Mouse (Mus musculus) hindbrain, embryonic 11.5 days (tissue): Measurements from ENCODE around the gene Pccb. TPM values are rescaled to one million over a fixed set of nuclear protein-coding genes. Genes with fewer than 3 reads are reported as not detected.

ENCODE experiments used
- ATAC-seq: fragments of 200-750 bp; cut with Nextera tagmentation; 2 replicates; pipeline ENCODE4 v1.8.0; 2017; ENCODE audit warnings: mild to moderate bottlenecking, moderate TSS enrichment, moderate library complexity; ENCODE audit not compliant: low FRiP score
- DNase-seq: peaks from one replicate; pipeline ENCODE4 v3.0.0-alpha.2; 2015; ENCODE audit warnings: low spot score
- H3K27ac ChIP-seq: fragments of 300-500 bp; sonication (generic); 2 replicates; pipeline ENCODE4 v1.5.1; 2014; ENCODE audit warnings: mild to moderate bottlenecking, low read depth, low read length
- H3K27me3 ChIP-seq: fragments of 300-500 bp; sonication (generic); 2 replicates; pipeline ENCODE4 v1.6.1; 2014; ENCODE audit warnings: mild to moderate bottlenecking, low read length, moderate library complexity, mixed read lengths; ENCODE audit not compliant: control insufficient read depth, insufficient read depth
- H3K36me3 ChIP-seq: fragments of 300-500 bp; sonication (generic); 2 replicates; pipeline ENCODE4 v1.6.1; 2014; ENCODE audit warnings: mild to moderate bottlenecking, low read length, moderate library complexity, mixed read lengths; ENCODE audit not compliant: control insufficient read depth, insufficient read depth
- H3K4me1 ChIP-seq: fragments of 300-500 bp; sonication (generic); replicated peaks from 2 replicates; pipeline ENCODE4 v1.6.1; 2014; ENCODE audit warnings: low read length, mixed read lengths; ENCODE audit not compliant: control insufficient read depth, insufficient read depth
- H3K4me2 ChIP-seq: fragments of 300-500 bp; sonication (generic); replicated peaks from 2 replicates; pipeline ENCODE4 v1.6.1; 2014; ENCODE audit warnings: mild to moderate bottlenecking, low read depth, low read length
- H3K4me3 ChIP-seq: fragments of 300-500 bp; sonication (generic); 2 replicates; pipeline ENCODE4 v1.5.1; 2014; ENCODE audit warnings: low read depth, low read length
- H3K9ac ChIP-seq: fragments of 300-500 bp; sonication (generic); 2 replicates; pipeline ENCODE4 v1.6.1; 2014; ENCODE audit warnings: low read depth, low read length
- H3K9me3 ChIP-seq: fragments of 300-500 bp; sonication (generic); 2 replicates; pipeline ENCODE4 v1.6.1; 2016; ENCODE audit warnings: low read length; ENCODE audit not compliant: control insufficient read depth
- WGBS: fragments of 180-500 bp; shearing (Covaris S2); extraction: QIAGEN DNeasy Blood & Tissue Kit; methylation state at CpG from one replicate; pipeline ENCODE4 v1.1.7; 2014; 5-methylcytosine and 5-hydroxymethylcytosine counted together
- polyA plus RNA-seq: library from polyadenylated mRNA; unstranded; fragments of >200 nt; fragmentation: Nextera tagmentation; extraction: Ambion mirVana; gene quantifications from 2 replicates; pipeline ENCODE4 v1.2.1, GENCODE M21; 2014

The Pccb gene
- polyA plus RNA-seq, 1 experiment from 2014 or later: 18.0 TPM

DNA sequence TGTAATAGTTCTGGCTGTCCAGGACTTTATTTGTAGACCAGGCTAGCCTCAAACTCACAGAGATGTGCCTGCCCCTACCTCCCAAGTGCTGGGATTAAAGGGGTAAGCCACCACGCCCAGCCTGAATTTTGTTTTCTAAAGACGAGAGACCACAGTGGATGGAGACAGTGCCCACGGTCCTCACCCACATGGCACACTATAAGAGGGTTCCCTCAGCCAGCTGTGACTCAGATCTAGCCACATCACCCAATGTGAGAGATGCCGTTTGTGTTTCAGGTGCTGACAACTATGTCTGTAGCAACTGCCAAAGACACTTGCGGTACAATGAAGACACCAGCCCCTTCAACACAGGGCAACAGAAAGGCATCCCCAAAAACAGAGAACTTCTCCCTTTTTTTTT is 47.7 kb downstream of the Pccb start:
- no peaks in the 10 kb centered on the region for H3K9me3 ChIP-seq
- H3K9ac ChIP-seq: no peak overlapping the region
- ATAC-seq (no peak), DNase-seq (no peak)
- H3K27ac ChIP-seq: no peak overlapping the region
- no peak overlapping the region for H3K4me2 ChIP-seq
- H3K4me1 ChIP-seq: no peaks in the 10 kb centered on the region
- H3K36me3 ChIP-seq: no peaks in the 10 kb centered on the region
- WGBS: 94% methylated on average over 5 of the region's 5 CpGs
- no peaks in the 10 kb centered on the region for H3K27me3 ChIP-seq
- no peak overlapping the region for H3K4me3 ChIP-seq

DNA sequence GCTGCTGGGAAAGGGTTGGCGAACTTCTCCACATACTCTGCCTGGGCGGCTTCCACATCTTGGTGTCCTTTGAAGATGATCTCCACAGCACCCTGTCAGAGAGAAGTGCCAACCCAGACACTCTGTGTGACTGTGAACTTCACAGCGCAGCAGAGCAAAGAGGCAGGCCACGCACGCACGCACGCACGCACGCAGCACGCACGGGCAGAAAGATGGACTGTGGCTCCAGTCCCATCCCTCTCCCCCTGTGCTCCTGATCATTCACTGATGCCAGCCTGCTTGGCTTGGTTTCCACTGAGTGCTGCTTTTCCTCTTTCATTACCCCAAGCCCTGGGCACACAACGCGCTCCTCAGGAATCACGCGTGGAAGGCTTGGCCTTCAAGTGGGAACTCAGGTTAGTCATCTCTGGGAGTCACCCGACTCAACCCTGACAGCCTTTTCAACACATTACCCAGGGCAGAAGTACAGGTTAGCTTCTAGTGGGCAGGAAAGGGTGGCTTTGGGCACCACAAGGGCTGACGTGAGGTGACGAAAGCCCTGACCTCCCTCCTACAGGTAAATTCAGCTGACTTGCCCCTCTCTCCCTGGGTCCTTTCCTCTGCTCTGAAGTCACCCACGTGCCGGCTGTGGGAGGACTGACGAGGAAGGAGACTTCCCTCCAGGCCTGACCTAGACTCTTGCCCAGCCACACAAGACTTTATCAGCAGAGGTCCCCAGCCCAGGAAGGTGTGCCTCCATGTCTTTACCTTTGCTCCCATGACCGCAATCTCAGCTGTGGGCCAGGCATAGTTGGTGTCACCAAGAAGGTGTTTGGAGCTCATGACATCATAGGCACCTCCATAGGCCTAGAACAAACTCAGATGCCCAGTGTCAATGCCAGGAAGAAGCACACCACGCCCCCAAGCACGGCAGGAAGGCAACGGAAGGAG is 50.1 kb downstream of the Pccb start:
- H3K4me3 ChIP-seq: no peak overlapping the region
- H3K9ac ChIP-seq: no peak overlapping the region
- no peaks in the 10 kb centered on the region for H3K9me3 ChIP-seq
- H3K4me1 ChIP-seq: no peaks in the 10 kb centered on the region
- H3K4me2 ChIP-seq: no peak overlapping the region
- WGBS: 96% methylated on average over 25 of the region's 25 CpGs
- ATAC-seq (no peak), DNase-seq (no peak)
- H3K27me3 ChIP-seq: no peaks in the 10 kb centered on the region
- no peaks in the 10 kb centered on the region for H3K36me3 ChIP-seq
- no peak overlapping the region for H3K27ac ChIP-seq

DNA sequence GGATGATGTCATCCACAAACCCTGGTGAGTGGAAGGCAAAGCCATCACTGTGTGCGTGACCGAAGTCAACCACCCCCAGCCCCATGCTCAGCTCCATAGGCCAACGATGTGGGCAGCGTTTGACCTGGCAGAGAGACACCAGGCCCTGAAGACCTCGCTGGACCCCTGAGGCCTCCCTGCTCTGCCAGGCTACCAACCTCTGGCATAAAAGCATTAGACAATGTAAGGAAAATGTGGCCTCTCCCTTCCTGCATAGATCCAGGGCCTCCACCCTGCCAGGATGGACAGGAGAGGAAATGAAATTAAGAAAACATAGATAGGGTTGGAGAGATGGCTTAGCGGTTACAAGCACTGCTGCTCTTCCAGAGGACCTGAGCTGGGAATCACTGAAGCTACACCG is 51.9 kb downstream of the Pccb start:
- H3K4me2 ChIP-seq: no peak overlapping the region
- DNase-seq: no peak
- H3K27ac ChIP-seq: no peak overlapping the region
- H3K4me3 ChIP-seq: no peak overlapping the region
- no peaks in the 10 kb centered on the region for H3K9me3 ChIP-seq
- no peaks in the 10 kb centered on the region for H3K4me1 ChIP-seq
- ATAC-seq: no peak
- 93% methylated on average over 7 of the region's 7 CpGs for WGBS
- no peak overlapping the region for H3K9ac ChIP-seq
- H3K36me3 ChIP-seq: no peaks in the 10 kb centered on the region
- no peaks in the 10 kb centered on the region for H3K27me3 ChIP-seq

DNA sequence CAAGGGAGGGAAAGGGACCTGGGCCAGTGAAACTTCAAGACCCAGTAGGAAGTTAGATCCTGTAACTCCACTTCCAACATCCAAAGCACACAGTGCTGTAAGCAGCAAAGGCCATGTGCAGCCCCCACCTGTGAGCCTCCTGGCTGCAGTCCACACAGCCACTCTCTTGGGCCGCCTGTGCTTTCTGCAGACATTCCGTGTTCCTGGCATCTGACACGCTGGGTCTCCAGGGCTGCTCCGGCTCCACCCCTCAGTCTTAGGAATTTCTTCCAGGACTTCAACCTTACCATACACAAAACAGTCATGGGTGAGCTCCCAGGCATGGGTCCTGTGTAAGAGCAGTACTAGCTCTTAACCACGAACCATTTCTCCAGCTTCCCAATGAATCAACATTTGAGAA is 55.4 kb downstream of the Pccb start:
- DNase-seq: no peak
- Histone ChIP-seq H3K9ac (no peak overlapping the region), H3K27me3 (no peaks in the 10 kb centered on the region), H3K4me3 (no peak overlapping the region), H3K9me3 (no peaks in the 10 kb centered on the region), H3K27ac (no peak overlapping the region), H3K4me2 (no peak overlapping the region), H3K4me1 (no peaks in the 10 kb centered on the region), H3K36me3 (no peaks in the 10 kb centered on the region)
- no peak for ATAC-seq
- 74% methylated on average over 5 of the region's 5 CpGs for WGBS

DNA sequence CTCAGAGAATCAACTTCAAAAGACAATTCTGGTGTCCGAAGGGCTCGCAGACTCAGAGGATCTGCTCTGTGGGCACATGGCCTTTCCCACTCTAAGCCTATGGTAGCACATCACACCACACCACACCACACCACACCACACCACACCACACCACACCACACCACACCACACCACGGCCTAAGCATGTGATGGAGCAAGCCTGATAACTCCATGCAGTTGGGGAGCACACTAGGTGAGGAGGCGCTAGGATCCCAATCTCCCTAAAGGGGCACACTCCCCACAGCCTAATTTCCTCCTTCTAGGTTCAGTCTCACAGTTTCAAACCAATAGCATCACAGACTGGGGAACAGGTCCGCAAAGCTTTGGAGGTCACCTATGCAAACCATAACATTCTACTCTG is 56.0 kb downstream of the Pccb start:
- 97% methylated on average over 5 of the region's 5 CpGs for WGBS
- ATAC-seq (no peak), DNase-seq (no peak)
- no peak overlapping the region for H3K4me2 ChIP-seq
- H3K4me3 ChIP-seq: no peak overlapping the region
- no peaks in the 10 kb centered on the region for H3K9me3 ChIP-seq
- no peaks in the 10 kb centered on the region for H3K27me3 ChIP-seq
- no peaks in the 10 kb centered on the region for H3K4me1 ChIP-seq
- H3K36me3 ChIP-seq: no peaks in the 10 kb centered on the region
- no peak overlapping the region for H3K9ac ChIP-seq
- no peak overlapping the region for H3K27ac ChIP-seq

DNA sequence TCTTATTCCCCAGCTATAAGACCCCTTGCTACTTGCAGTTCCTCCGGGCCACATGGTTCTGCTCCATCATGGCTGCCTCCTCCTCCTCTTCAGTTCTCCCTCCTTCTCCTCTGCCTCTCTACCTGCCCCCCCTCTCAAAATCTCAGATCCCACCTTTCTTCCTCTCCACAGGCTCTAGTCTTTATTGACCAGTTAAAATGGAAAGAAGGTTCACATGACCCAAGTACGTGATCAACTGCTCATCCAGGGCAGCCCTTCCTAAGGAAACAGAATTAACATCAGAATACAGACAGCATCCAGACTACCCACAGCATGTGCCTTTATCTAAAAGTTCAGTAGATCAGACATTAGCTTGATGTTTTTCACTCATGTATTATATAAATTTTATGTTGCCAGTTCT is 65.2 kb downstream of the Pccb start:
- DNase-seq (no peak), ATAC-seq (no peak)
- Histone ChIP-seq H3K4me1 (no peaks in the 10 kb centered on the region), H3K27ac (no peak overlapping the region), H3K9ac (no peak overlapping the region), H3K27me3 (no peaks in the 10 kb centered on the region), H3K36me3 (no peaks in the 10 kb centered on the region), H3K9me3 (no peaks in the 10 kb centered on the region), H3K4me3 (no peak overlapping the region), H3K4me2 (no peak overlapping the region)
- 84% methylated on average over 2 of the region's 2 CpGs for WGBS

DNA sequence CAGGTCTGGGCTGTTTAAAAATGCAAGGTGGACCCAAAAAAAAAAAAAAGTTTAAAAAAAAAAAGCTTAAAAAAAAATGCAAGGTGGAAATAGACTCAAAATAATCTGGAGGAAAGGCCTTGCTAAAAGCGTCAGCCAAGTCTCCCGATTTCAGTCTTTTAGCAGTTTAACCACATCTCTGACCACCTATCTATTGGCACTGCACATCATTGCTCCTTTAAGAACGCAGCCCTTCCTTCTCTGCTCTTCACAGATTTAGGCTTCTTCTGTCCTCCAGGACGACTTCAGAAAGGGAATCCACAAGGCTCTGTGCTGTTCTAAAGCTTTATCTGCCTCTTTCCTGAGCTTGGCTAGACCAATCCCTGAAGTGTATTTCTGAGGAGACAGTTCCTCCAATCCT is 70.6 kb downstream of the Pccb start:
- H3K36me3 ChIP-seq: no peaks in the 10 kb centered on the region
- 77% methylated on average over 4 of the region's 4 CpGs for WGBS
- no peak for ATAC-seq

DNA sequence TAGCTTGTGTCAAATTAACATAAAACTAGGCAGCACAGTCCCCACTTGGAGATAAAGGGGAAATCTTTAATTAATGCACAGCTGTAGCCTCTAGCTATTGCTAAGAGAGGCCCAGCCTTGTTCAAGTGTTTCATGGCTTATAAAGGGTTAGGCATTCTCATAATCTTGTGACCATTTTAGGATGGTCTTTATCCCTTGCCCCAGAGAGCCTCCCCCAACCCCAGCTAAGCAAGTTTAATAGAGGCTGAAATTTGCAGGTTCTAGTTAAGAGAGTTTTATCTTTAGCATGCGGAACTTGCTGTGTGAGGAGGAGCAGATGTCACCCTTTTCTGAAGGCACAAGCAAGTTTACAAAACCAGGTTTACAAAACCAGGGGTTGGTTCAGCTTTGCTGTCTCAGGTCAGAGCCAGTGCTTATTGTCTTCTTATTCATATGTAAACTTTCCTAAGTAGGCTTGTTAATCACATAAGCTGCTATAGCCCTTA is 71.2 kb downstream of the Pccb start:
- Histone ChIP-seq H3K27me3 (no peaks in the 10 kb centered on the region), H3K4me3 (no peak overlapping the region), H3K4me1 (no peaks in the 10 kb centered on the region), H3K36me3 (no peaks in the 10 kb centered on the region), H3K27ac (no peak overlapping the region), H3K9ac (no peak overlapping the region), H3K9me3 (no peaks in the 10 kb centered on the region), H3K4me2 (no peak overlapping the region)
- no peak for DNase-seq
- ATAC-seq: no peak
- WGBS: 83% methylated on average over 1 of the region's 1 CpGs

More for the DNA sequence above, 70.6 kb downstream of the Pccb start:
- H3K4me2 ChIP-seq: no peak overlapping the region
- no peaks in the 10 kb centered on the region for H3K4me1 ChIP-seq
- no peaks in the 10 kb centered on the region for H3K9me3 ChIP-seq
- DNase-seq: no peak
- no peak overlapping the region for H3K27ac ChIP-seq
- H3K4me3 ChIP-seq: no peak overlapping the region
- no peaks in the 10 kb centered on the region for H3K27me3 ChIP-seq
- H3K9ac ChIP-seq: no peak overlapping the region

DNA sequence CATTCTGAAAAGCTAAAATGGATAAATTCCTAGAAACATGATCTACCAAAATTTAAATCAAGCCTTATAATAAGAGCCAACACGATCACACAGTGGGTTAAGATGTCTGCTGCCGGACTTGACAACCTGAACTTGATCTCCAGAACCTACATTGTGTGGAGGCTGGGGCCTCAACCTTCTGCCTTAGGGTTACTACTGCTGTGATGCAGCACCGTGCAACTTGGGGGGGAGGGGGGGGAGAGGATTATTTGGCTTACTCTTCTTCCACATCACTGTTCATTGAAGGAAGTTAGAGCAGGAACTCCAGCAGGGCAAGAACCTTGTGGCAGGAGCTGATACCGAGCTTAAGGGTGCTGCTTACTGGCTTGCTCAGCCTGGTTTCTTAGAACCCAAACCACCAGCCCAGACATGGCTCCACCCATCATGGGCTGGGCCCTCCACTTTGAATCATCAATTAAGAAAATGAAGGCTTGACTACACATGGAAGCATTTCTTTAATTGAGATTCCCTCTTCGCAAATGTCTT is 71.7 kb downstream of the Pccb start:
- Histone ChIP-seq H3K9me3 (no peaks in the 10 kb centered on the region), H3K4me1 (no peaks in the 10 kb centered on the region), H3K27ac (no peak overlapping the region), H3K4me3 (no peak overlapping the region), H3K36me3 (no peaks in the 10 kb centered on the region), H3K4me2 (no peak overlapping the region), H3K9ac (no peak overlapping the region), H3K27me3 (no peaks in the 10 kb centered on the region)
- ATAC-seq (no peak), DNase-seq (peak; percentile 4)
- 70% methylated on average over 5 of the region's 5 CpGs for WGBS
